Mouse (Mus musculus): ENCODE data around the gene Clstn1.

Clstn1 gene

GRCm38 (mm10) chr4:149683875-149684274, 97.6 kb downstream of the Clstn1 start:
- DNase-seq, result no peak

- DNase-seq, result no peak
Measured at GRCm38 (mm10) chr4:149684841-149685623, 98.8 kb downstream of the Clstn1 start.

- DNase-seq, result no peak
Measured at GRCm38 (mm10) chr4:149688861-149689260, 102.6 kb downstream of the Clstn1 start.

- DNase-seq, result no peak
Measured at GRCm38 (mm10) chr4:149689822-149690700, 103.8 kb downstream of the Clstn1 start.

- DNase-seq, result no peak
Measured at GRCm38 (mm10) chr4:149690828-149691280, 104.6 kb downstream of the Clstn1 start.

- DNase-seq, result no peak
Measured at GRCm38 (mm10) chr4:149691368-149691767, 105.1 kb downstream of the Clstn1 start.

GRCm38 (mm10) chr4:149696189-149696971, 110.1 kb downstream of the Clstn1 start:
- DNase-seq, result peak; percentile 13

GRCm38 (mm10) chr4:149697506-149698196, 111.4 kb downstream of the Clstn1 start:
- DNase-seq, result peak; percentile 27

GRCm38 (mm10) chr4:149698197-149698821, 112.0 kb downstream of the Clstn1 start:
- DNase-seq, result peak; percentile 61
